Mouse (Mus musculus) cerebellum, postnatal 14 days (tissue): ENCODE data around the gene Zfand3.

ENCODE experiments used
- DNase-seq, 2 experiments: peaks; one replicate each; pipeline ENCODE4 v3.0.0; 2021; ENCODE audit warnings: mixed read lengths in 2 of 2

The Zfand3 gene

GRCm38 (mm10) chr17:30110678-30111077, 106.1 kb downstream of the Zfand3 start:
- no peak for DNase-seq

- DNase-seq: no peak
Observed at GRCm38 (mm10) chr17:30111556-30111955, 107.0 kb downstream of the Zfand3 start.

- DNase-seq: no peak
Observed at GRCm38 (mm10) chr17:30112080-30112479, 107.5 kb downstream of the Zfand3 start.

- DNase-seq: no peak
Observed at GRCm38 (mm10) chr17:30112555-30113305, 108.2 kb downstream of the Zfand3 start.

- peak; percentile 57 to 62 for DNase-seq
Observed at GRCm38 (mm10) chr17:30114761-30115160, 110.2 kb downstream of the Zfand3 start.

GRCm38 (mm10) chr17:30116226-30116625, 111.7 kb downstream of the Zfand3 start:
- no peak for DNase-seq

GRCm38 (mm10) chr17:30118036-30118435, 113.5 kb downstream of the Zfand3 start:
- no peak for DNase-seq

GRCm38 (mm10) chr17:30122278-30122677, 117.7 kb downstream of the Zfand3 start:
- DNase-seq: no peak

GRCm38 (mm10) chr17:30128456-30128855, 123.9 kb downstream of the Zfand3 start:
- DNase-seq: no peak

GRCm38 (mm10) chr17:30129220-30129619, 124.7 kb downstream of the Zfand3 start:
- DNase-seq: no peak

GRCm38 (mm10) chr17:30130326-30130725, 125.8 kb downstream of the Zfand3 start:
- DNase-seq: no peak

GRCm38 (mm10) chr17:30133641-30134040, 129.1 kb downstream of the Zfand3 start:
- DNase-seq: no peak

GRCm38 (mm10) chr17:30134955-30135735, 130.6 kb downstream of the Zfand3 start:
- DNase-seq: no peak

GRCm38 (mm10) chr17:30135890-30136289, 131.4 kb downstream of the Zfand3 start:
- DNase-seq: no peak

- DNase-seq: no peak
Observed at GRCm38 (mm10) chr17:30136684-30137083, 132.2 kb downstream of the Zfand3 start.

GRCm38 (mm10) chr17:30137115-30137514, 132.6 kb downstream of the Zfand3 start:
- no peak for DNase-seq

GRCm38 (mm10) chr17:30144114-30144513, 139.6 kb downstream of the Zfand3 start:
- no peak for DNase-seq

- no peak for DNase-seq
Observed at GRCm38 (mm10) chr17:30145596-30146149, 141.1 kb downstream of the Zfand3 start.

- no peak for DNase-seq
Observed at GRCm38 (mm10) chr17:30146555-30146954, 142.0 kb downstream of the Zfand3 start.

- no peak for DNase-seq
Observed at GRCm38 (mm10) chr17:30147897-30148296, 143.4 kb downstream of the Zfand3 start.

GRCm38 (mm10) chr17:30148320-30148719, 143.8 kb downstream of the Zfand3 start:
- no peak for DNase-seq

- no peak for DNase-seq
Observed at GRCm38 (mm10) chr17:30149911-30150310, 145.4 kb downstream of the Zfand3 start.

GRCm38 (mm10) chr17:30154144-30154543, 149.6 kb downstream of the Zfand3 start:
- DNase-seq: no peak

- peak in 1 of 2 experiments; percentile 24 for DNase-seq
Observed at GRCm38 (mm10) chr17:30154861-30155260, 150.3 kb downstream of the Zfand3 start.
